Comparison of ENCODE assay signal across 13 mouse cellular contexts in genomic region chr16:17012583-17012982, GRCm38 (mm10). TPM values are rescaled to one million over a fixed set of nuclear protein-coding genes. Genes with fewer than 3 reads are reported as not detected.
DNase-seq lines count a peak whose midpoint lies in the region; ATAC-seq and TF ChIP-seq lines count a peak whose summit lies in the region.
"Had no signal": no experiment of that assay in that cellular context is flagged by ENCODE, and none has a peak within 500 bp of the region (broad histone marks: within the 10 kb centered on the region; RNA-seq: fewer than 3 reads in every experiment).

No protein-coding gene starts in this region.

- no peak for TF ChIP-seq POLR2A in MEL (IDR thresholded peaks at IDR 0.05; ENCODE audit: control insufficient read depth in 1 of 2, insufficient read depth in 1 of 2, low read depth in 1 of 2, low read length in 2 of 2, poor library complexity in 1 of 2)
- no peak for TF ChIP-seq POLR2A in thymus, adult 2 months (IDR thresholded peaks at IDR 0.05; ENCODE audit: control insufficient read depth, extremely low read depth, insufficient read depth, low read length, poor library complexity)

- peak; percentile 95 for ATAC-seq in lung, postnatal 0 days
- peak; percentile 85 for ATAC-seq in inflammation-experienced regulatory T-cells, adult 6 months
- ATAC-seq: hindbrain, postnatal 0 days had no signal

- peaks cover 52% of the 10 kb centered on the region for H3K79me2 ChIP-seq in MEL (ENCODE audit: control insufficient read depth, insufficient read depth, low read length, poor library complexity)

- no peaks in the 10 kb centered on the region for H3K36me3 ChIP-seq in lung, postnatal 0 days (ENCODE audit: insufficient read depth, low read length)
- peaks cover 20 to 36% of the 10 kb centered on the region in 2 experiments for H3K36me3 ChIP-seq in MEL (ENCODE audit: control insufficient read depth in 1 of 2, insufficient read depth in 2 of 2, low read length in 2 of 2)
- peaks cover 2% of the 10 kb centered on the region; the same call in 1 of the 2 replicates for H3K36me3 ChIP-seq in thymus, adult 2 months (ENCODE audit: control insufficient read depth, insufficient read depth, low read length)

- TF ChIP-seq CTCF in lung, postnatal 0 days (IDR thresholded peaks at IDR 0.05): no peak
- no peak for TF ChIP-seq CTCF in MEL (IDR thresholded peaks at IDR 0.05 in 2 of 3, conservative IDR thresholded peaks at IDR 0.05 in 1 of 3; ENCODE audit: control insufficient read depth in 1 of 3, insufficient read depth in 1 of 3, low read depth in 2 of 3, low read length in 3 of 3, poor library complexity in 1 of 3, severe bottlenecking in 1 of 3)
- TF ChIP-seq CTCF in thymus, adult 2 months (IDR thresholded peaks at IDR 0.05; ENCODE audit: borderline replicate concordance, control insufficient read depth, extremely low read depth, insufficient read depth, low read length, poor library complexity): no peak

- peak; percentile 90 for DNase-seq in lung, postnatal 0 days (ENCODE audit: low spot score)
- no peak for DNase-seq in lung, postnatal 14 days
- DNase-seq in MEL (ENCODE audit: low read depth, low spot score): peak; percentile 88
- peak; percentile 25 for DNase-seq in skeletal muscle tissue, adult 2 months (ENCODE audit: low read depth, low spot score)
- DNase-seq in adrenal gland, adult (ENCODE audit: inconsistent age in 2 of 2, low spot score in 1 of 2): no peak
- no peak for DNase-seq in frontal cortex, postnatal 14 days (ENCODE audit: low spot score in 2 of 2)
- DNase-seq in thymus, adult 2 months: no peak
- DNase-seq: adrenal gland, postnatal 10 days; cerebellum, adult 18-20 months; kidney, postnatal 10 days had no signal

- TF ChIP-seq EP300 in lung, postnatal 0 days (IDR thresholded peaks at IDR 0.05): peak; percentile 65
- 0 out of 4 replicates have a peak, but pooled peaks of 1 of the 2 experiments have one; percentile 50 for TF ChIP-seq EP300 in MEL (IDR thresholded peaks at IDR 0.05; ENCODE audit: low read depth in 1 of 2, low read length in 2 of 2)

- WGBS in lung, postnatal 0 days: 54% methylated on average over 1 of the region's 1 CpGs
- WGBS in thymus, adult 2 months: 61% methylated on average over 1 of the region's 1 CpGs

- no peak overlapping the region for H3K4me2 ChIP-seq in lung, postnatal 0 days (replicated peaks; ENCODE audit: low read depth, low read length)

- H3K27ac ChIP-seq in lung, postnatal 0 days (ENCODE audit: low read length): no peak overlapping the region
- peak overlapping the region; percentile 45 for H3K27ac ChIP-seq in MEL (ENCODE audit: control insufficient read depth, low read depth, low read length)
- no peak overlapping the region for H3K27ac ChIP-seq in thymus, adult 2 months (ENCODE audit: control insufficient read depth, insufficient read depth, low read length)
- H3K27ac ChIP-seq: hindbrain, postnatal 0 days had no signal

- no peak for TF ChIP-seq RAD21 in MEL (IDR thresholded peaks at IDR 0.05; ENCODE audit: low read depth, low read length)

- H3K27me3 ChIP-seq in lung, postnatal 0 days (replicated peaks; ENCODE audit: insufficient read depth, low read length): no peaks in the 10 kb centered on the region
- H3K27me3 ChIP-seq in MEL (ENCODE audit: control insufficient read depth in 1 of 2, insufficient read depth in 2 of 2, low read length in 2 of 2): no peaks in the 10 kb centered on the region
- H3K27me3 ChIP-seq in thymus, adult 2 months (ENCODE audit: control insufficient read depth, insufficient read depth, low read length): no peaks in the 10 kb centered on the region
- H3K27me3 ChIP-seq: megakaryocyte, embryonic 14.5 days had no signal

- H3K4me1 ChIP-seq in lung, postnatal 0 days (ENCODE audit: insufficient read depth, low read depth, low read length): no peaks in the 10 kb centered on the region
- H3K4me1 ChIP-seq in MEL (ENCODE audit: control insufficient read depth in 1 of 2, insufficient read depth in 2 of 2, low read length in 2 of 2): peaks cover 6 to 14% of the 10 kb centered on the region in 2 experiments
- H3K4me1 ChIP-seq in thymus, adult 2 months (replicated peaks; ENCODE audit: control insufficient read depth, insufficient read depth, low read length): peaks cover 4% of the 10 kb centered on the region

- no peak overlapping the region for H3K9ac ChIP-seq in lung, postnatal 0 days (replicated peaks; ENCODE audit: low read depth)
- H3K9ac ChIP-seq in MEL (ENCODE audit: control insufficient read depth, low read depth, low read length, poor library complexity, severe bottlenecking): no peak overlapping the region

- H3K4me3 ChIP-seq in lung, postnatal 0 days (ENCODE audit: low read depth, low read length): no peak overlapping the region
- no peak overlapping the region for H3K4me3 ChIP-seq in MEL (ENCODE audit: control insufficient read depth in 1 of 2, insufficient read depth in 1 of 2, low read depth in 2 of 2, low read length in 2 of 2)
- no peak overlapping the region for H3K4me3 ChIP-seq in thymus, adult 2 months (ENCODE audit: control insufficient read depth, insufficient read depth, low read length)
- H3K4me3 ChIP-seq: megakaryocyte, embryonic 14.5 days had no signal

- H3K9me3 ChIP-seq in lung, postnatal 0 days (ENCODE audit: low read length): no peaks in the 10 kb centered on the region
- no peaks in the 10 kb centered on the region for H3K9me3 ChIP-seq in MEL (replicated peaks; ENCODE audit: insufficient read depth, low read length)
- H3K9me3 ChIP-seq: megakaryocyte, embryonic 14.5 days had no signal

TF ChIP-seq in MEL, 35 proteins besides CTCF, POLR2A, EP300 and RAD21:
- TF ChIP-seq JUND (IDR thresholded peaks at IDR 0.05; ENCODE audit: low read depth, low read length) (no peak), ZC3H11A (IDR thresholded peaks at IDR 0.05; ENCODE audit: low read depth, low read length) (no peak), SIN3A (IDR thresholded peaks at IDR 0.05; ENCODE audit: low read length) (peak; percentile 69), GATA1 (IDR thresholded peaks at IDR 0.05; ENCODE audit: low read depth, low read length) (peak; percentile 83), ELF1 (IDR thresholded peaks at IDR 0.05; ENCODE audit: low read depth, low read length) (peak; percentile 64), MXI1 (IDR thresholded peaks at IDR 0.05; ENCODE audit: low read depth, low read length) (peak; percentile 27; the same call in 1 of the 2 replicates)

RNA-seq across cellular contexts. Expression of gene Mapk1, which starts 29.4 kb away (rescaled TPM):
- 110 and 117 TPM in 2 replicates for polyA plus RNA-seq in lung, postnatal 0 days (2015; fragmentation: Nextera tagmentation; extraction: Ambion mirVana)
- total RNA-seq in MEL (2012; rRNA removed): 125 and 131 TPM in 2 replicates
- 100 to 1,000 TPM; 144 to 225 TPM for polyA plus RNA-seq in MEL (2012; ENCODE audit: insufficient read depth in 1 of 2, insufficient read length in 2 of 2, low read depth in 1 of 2, low replicate concordance in 2 of 2, missing spikeins in 1 of 2)
- polyA plus RNA-seq in inflammation-experienced regulatory T-cells, adult 6 months (2017; shearing (Covaris generic)): 10 to 100 TPM; 30.0 to 37.9 (median 31.0) TPM
- 126 and 145 TPM in 2 replicates for polyA plus RNA-seq in thymus, adult 2 months (2012; rRNA removed)

RNA-seq across cellular contexts. Expression of gene Ypel1, which starts 56.9 kb away (rescaled TPM):
- 10.6 and 15.1 TPM in 2 replicates for polyA plus RNA-seq in lung, postnatal 0 days (2015; fragmentation: Nextera tagmentation; extraction: Ambion mirVana)
- 0.42 and 0.46 TPM in 2 replicates for total RNA-seq in MEL (2012; rRNA removed)
- 1 to 10 TPM in 1 of 2 experiments, not detected in 1; 1.1 TPM for polyA plus RNA-seq in MEL (2012; ENCODE audit: insufficient read depth in 1 of 2, insufficient read length in 2 of 2, low read depth in 1 of 2, low replicate concordance in 2 of 2, missing spikeins in 1 of 2)
- polyA plus RNA-seq in inflammation-experienced regulatory T-cells, adult 6 months (2017; shearing (Covaris generic)): 1 to 10 TPM; 4.6 to 7.0 (median 7.0) TPM
- 3.8 and 5.7 TPM in 2 replicates for polyA plus RNA-seq in thymus, adult 2 months (2012; rRNA removed)

Comparison
In these comparisons a context has a peak if more than half of its experiments do, and no peak if none do; other contexts are left out.
1. DNase-seq: peak in lung, postnatal 0 days (single experiment), MEL (single experiment) and skeletal muscle tissue, adult 2 months (single experiment); none in lung, postnatal 14 days (single experiment), adrenal gland, adult (0 of 2), frontal cortex, postnatal 14 days (0 of 2) and thymus, adult 2 months (single experiment).